Mouse (Mus musculus) layer of hippocampus, adult 9-10 months (tissue): ENCODE measurements around the gene Fto.

Experiments used
- DNase-seq: peaks from one replicate; pipeline ENCODE4 v3.0.0; 2022; ENCODE audit warnings: low spot score

Gene Fto

GRCm38 (mm10) chr8:91454926-91455325 is 141.6 kb downstream of the Fto start:
- no peak for DNase-seq

GRCm38 (mm10) chr8:91455591-91455990 is 142.3 kb downstream of the Fto start:
- no peak for DNase-seq

GRCm38 (mm10) chr8:91458016-91458415 is 144.7 kb downstream of the Fto start:
- no peak for DNase-seq

GRCm38 (mm10) chr8:91460965-91461364 is 147.6 kb downstream of the Fto start:
- DNase-seq = no peak

- no peak for DNase-seq
Observed at GRCm38 (mm10) chr8:91463757-91464156, 150.4 kb downstream of the Fto start.

- DNase-seq = no peak
Observed at GRCm38 (mm10) chr8:91467463-91467862, 154.1 kb downstream of the Fto start.

GRCm38 (mm10) chr8:91467881-91468534 is 154.7 kb downstream of the Fto start:
- no peak for DNase-seq

- DNase-seq = no peak
Observed at GRCm38 (mm10) chr8:91469441-91469840, 156.1 kb downstream of the Fto start.

GRCm38 (mm10) chr8:91474731-91475279 is 161.5 kb downstream of the Fto start:
- no peak for DNase-seq

- no peak for DNase-seq
Observed at GRCm38 (mm10) chr8:91476988-91477387, 163.7 kb downstream of the Fto start.

GRCm38 (mm10) chr8:91477471-91477870 is 164.1 kb downstream of the Fto start:
- DNase-seq = no peak

- no peak for DNase-seq
Observed at GRCm38 (mm10) chr8:91482511-91482910, 169.2 kb downstream of the Fto start.

- no peak for DNase-seq
Observed at GRCm38 (mm10) chr8:91486394-91486793, 173.1 kb downstream of the Fto start.

- DNase-seq = no peak
Observed at GRCm38 (mm10) chr8:91487456-91487855, 174.1 kb downstream of the Fto start.

GRCm38 (mm10) chr8:91488086-91488783 is 174.9 kb downstream of the Fto start:
- peak; percentile 63 for DNase-seq

GRCm38 (mm10) chr8:91488784-91489450 is 175.6 kb downstream of the Fto start:
- DNase-seq = no peak

GRCm38 (mm10) chr8:91490065-91490464 is 176.7 kb downstream of the Fto start:
- no peak for DNase-seq

GRCm38 (mm10) chr8:91493373-91493772 is 180.0 kb downstream of the Fto start:
- DNase-seq = no peak

GRCm38 (mm10) chr8:91494501-91495259 is 181.4 kb downstream of the Fto start:
- DNase-seq = no peak

- no peak for DNase-seq
Observed at GRCm38 (mm10) chr8:91495260-91495601, 181.9 kb downstream of the Fto start.

GRCm38 (mm10) chr8:91496000-91496399 is 182.7 kb downstream of the Fto start:
- no peak for DNase-seq

- no peak for DNase-seq
Observed at GRCm38 (mm10) chr8:91496936-91497335, 183.6 kb downstream of the Fto start.
